In genomic region chr5:121948302-121949049, GRCm38 (mm10) we compare ENCODE assay signal across 8 mouse cellular contexts.
A peak's percentile ranks its signal among the peaks of the same experiment; 100 is the strongest.
DNase-seq lines count a peak whose midpoint lies in the region; ATAC-seq and TF ChIP-seq lines count a peak whose summit lies in the region.

No protein-coding gene starts in this region.

- H3K4me3 ChIP-seq in ES-E14 (ENCODE audit: insufficient read depth in 1 of 2, low read depth in 1 of 2, low read length in 2 of 2, poor library complexity in 1 of 2, severe bottlenecking in 1 of 2): peak overlapping the region; percentile 41 to 51
- H3K4me3 ChIP-seq in embryonic facial prominence, embryonic 15.5 days (replicated peaks): peak overlapping the region; percentile 32
- peak overlapping the region; percentile 44 for H3K4me3 ChIP-seq in hindbrain, embryonic 10.5 days
- H3K4me3 ChIP-seq in limb, embryonic 10.5 days: peak overlapping the region; percentile 48
- peak overlapping the region; percentile 20 for H3K4me3 ChIP-seq in midbrain, embryonic 15.5 days
- H3K4me3 ChIP-seq in thymus, adult 2 months (ENCODE audit: control insufficient read depth, insufficient read depth, low read length): no peak overlapping the region

- WGBS in embryonic facial prominence, embryonic 15.5 days: 3% methylated on average over 44 of the region's 44 CpGs
- WGBS in hindbrain, embryonic 10.5 days: 9% methylated on average over 44 of the region's 44 CpGs
- WGBS in limb, embryonic 10.5 days: 3% methylated on average over 44 of the region's 44 CpGs
- WGBS in midbrain, embryonic 15.5 days: 2% methylated on average over 44 of the region's 44 CpGs
- WGBS in thymus, adult 2 months: 17% methylated on average over 44 of the region's 44 CpGs

- H3K27ac ChIP-seq in ES-E14 (ENCODE audit: insufficient read depth, low read depth, low read length, poor library complexity, severe bottlenecking): no peak overlapping the region
- no peak overlapping the region for H3K27ac ChIP-seq in embryonic facial prominence, embryonic 15.5 days (replicated peaks)
- peak overlapping the region; percentile 72 for H3K27ac ChIP-seq in hindbrain, embryonic 10.5 days
- H3K27ac ChIP-seq in limb, embryonic 10.5 days: peak overlapping the region; percentile 76
- peak overlapping the region; percentile 77 for H3K27ac ChIP-seq in midbrain, embryonic 15.5 days
- no peak overlapping the region for H3K27ac ChIP-seq in thymus, adult 2 months (ENCODE audit: control insufficient read depth, insufficient read depth, low read length)

- no peak for TF ChIP-seq CTCF in thymus, adult 2 months (IDR thresholded peaks at IDR 0.05; ENCODE audit: borderline replicate concordance, control insufficient read depth, extremely low read depth, insufficient read depth, low read length, poor library complexity)

- peaks cover 2 to 3% of the 10 kb centered on the region in 2 experiments; a peak in 1 of 4 replicates for H3K4me1 ChIP-seq in ES-E14 (ENCODE audit: control insufficient read depth in 2 of 2, insufficient read depth in 2 of 2, low read length in 2 of 2, poor library complexity in 1 of 2)
- peaks cover 15% of the 10 kb centered on the region for H3K4me1 ChIP-seq in embryonic facial prominence, embryonic 15.5 days
- peaks cover 45% of the 10 kb centered on the region for H3K4me1 ChIP-seq in hindbrain, embryonic 10.5 days (replicated peaks)
- peaks cover 51% of the 10 kb centered on the region for H3K4me1 ChIP-seq in limb, embryonic 10.5 days
- H3K4me1 ChIP-seq in midbrain, embryonic 15.5 days: peaks cover 34% of the 10 kb centered on the region
- peaks cover 5% of the 10 kb centered on the region for H3K4me1 ChIP-seq in thymus, adult 2 months (replicated peaks; ENCODE audit: control insufficient read depth, insufficient read depth, low read length)

- TF ChIP-seq POLR2A in thymus, adult 2 months (IDR thresholded peaks at IDR 0.05; ENCODE audit: control insufficient read depth, extremely low read depth, insufficient read depth, low read length, poor library complexity): no peak

- peaks cover 11% of the 10 kb centered on the region; the same call in 1 of the 2 replicates for H3K27me3 ChIP-seq in embryonic facial prominence, embryonic 15.5 days
- peaks cover 25% of the 10 kb centered on the region for H3K27me3 ChIP-seq in hindbrain, embryonic 10.5 days (ENCODE audit: insufficient read depth, poor library complexity, severe bottlenecking)
- H3K27me3 ChIP-seq in limb, embryonic 10.5 days (ENCODE audit: low read depth, poor library complexity, severe bottlenecking): peaks cover 27% of the 10 kb centered on the region; the same call in 1 of the 2 replicates
- no peaks in the 10 kb centered on the region for H3K27me3 ChIP-seq in midbrain, embryonic 15.5 days (replicated peaks)
- H3K27me3 ChIP-seq in thymus, adult 2 months (ENCODE audit: control insufficient read depth, insufficient read depth, low read length): peaks cover 5% of the 10 kb centered on the region; the same call in 1 of the 2 replicates

- H3K4me2 ChIP-seq in embryonic facial prominence, embryonic 15.5 days (replicated peaks): peak overlapping the region; percentile 52
- H3K4me2 ChIP-seq in midbrain, embryonic 15.5 days: peak overlapping the region; percentile 47

- H3K9ac ChIP-seq in ES-E14 (ENCODE audit: insufficient read depth, low read depth, low read length, poor library complexity, severe bottlenecking): peak overlapping the region; percentile 30; the same call in 1 of the 2 replicates
- H3K9ac ChIP-seq in embryonic facial prominence, embryonic 15.5 days: peak overlapping the region; percentile 19; the same call in 1 of the 2 replicates
- peak overlapping the region; percentile 36 for H3K9ac ChIP-seq in midbrain, embryonic 15.5 days

- ATAC-seq in embryonic facial prominence, embryonic 15.5 days (ENCODE audit: insufficient number of reproducible peaks, low FRiP score, low TSS enrichment, low read depth): peak; percentile 75; the same call in 1 of the 2 replicates
- peak; percentile 72 for ATAC-seq in midbrain, embryonic 15.5 days (replicated peaks)
- no peak for ATAC-seq in megakaryocyte progenitor cell, adult 5-6 weeks (replicated peaks; ENCODE audit: poor library complexity)

- H3K9me3 ChIP-seq in ES-E14 (ENCODE audit: control insufficient read depth, insufficient read depth, low read depth, low read length): no peaks in the 10 kb centered on the region
- H3K9me3 ChIP-seq in embryonic facial prominence, embryonic 15.5 days (replicated peaks): no peaks in the 10 kb centered on the region
- no peaks in the 10 kb centered on the region for H3K9me3 ChIP-seq in hindbrain, embryonic 10.5 days
- no peaks in the 10 kb centered on the region for H3K9me3 ChIP-seq in limb, embryonic 10.5 days (replicated peaks)
- no peaks in the 10 kb centered on the region for H3K9me3 ChIP-seq in midbrain, embryonic 15.5 days

- no peak for DNase-seq in ES-E14 (ENCODE audit: low read depth, low spot score)
- peak; percentile 76 for DNase-seq in adrenal gland, postnatal 10 days
- peak; percentile 76 for DNase-seq in hindbrain, embryonic 10.5 days (ENCODE audit: low spot score)
- peak; percentile 88 for DNase-seq in limb, embryonic 10.5 days (ENCODE audit: low spot score)
- DNase-seq in thymus, adult 2 months: no peak

- H3K36me3 ChIP-seq in ES-E14 (ENCODE audit: control insufficient read depth, insufficient read depth, low read length, poor library complexity, severe bottlenecking): no peaks in the 10 kb centered on the region
- H3K36me3 ChIP-seq in embryonic facial prominence, embryonic 15.5 days: no peaks in the 10 kb centered on the region
- no peaks in the 10 kb centered on the region for H3K36me3 ChIP-seq in hindbrain, embryonic 10.5 days
- H3K36me3 ChIP-seq in limb, embryonic 10.5 days: no peaks in the 10 kb centered on the region
- no peaks in the 10 kb centered on the region for H3K36me3 ChIP-seq in midbrain, embryonic 15.5 days (replicated peaks)
- H3K36me3 ChIP-seq in thymus, adult 2 months (ENCODE audit: control insufficient read depth, insufficient read depth, low read length): no peaks in the 10 kb centered on the region

- in situ Hi-C loops in ES-E14 (cut with MboI; ENCODE audit: low sequenced_read_pairs in 2 of 2, unreplicated experiment in 2 of 2): loop anchor here in 1 of 2 experiments (10.0 kb wide), 1 partner anchor 106 kb away; the partner anchor contains the start of gene Cux2

TF ChIP-seq in ES-E14, 5 proteins besides CTCF, POLR2A, EP300 and RAD21:
- TF ChIP-seq ZNF384 (IDR thresholded peaks at IDR 0.05; ENCODE audit: low read depth, low read length) (no peak), MAFK (IDR thresholded peaks at IDR 0.05; ENCODE audit: insufficient read depth, low read depth, low read length) (no peak), CHD2 (IDR thresholded peaks at IDR 0.05; ENCODE audit: low read depth, low read length) (no peak), ZC3H11A (IDR thresholded peaks at IDR 0.05; ENCODE audit: borderline replicate concordance, low read depth, low read length) (no peak), HCFC1 (IDR thresholded peaks at IDR 0.05; ENCODE audit: borderline replicate concordance, insufficient read depth, low read length) (no peak)

Comparison
In these comparisons a context has a peak if more than half of its experiments do, and no peak if none do; other contexts are left out.
1. DNase-seq: peak in adrenal gland, postnatal 10 days (single experiment), hindbrain, embryonic 10.5 days (single experiment) and limb, embryonic 10.5 days (single experiment); none in ES-E14 (single experiment) and thymus, adult 2 months (single experiment).
2. H3K27ac ChIP-seq: peak in hindbrain, embryonic 10.5 days (single experiment), limb, embryonic 10.5 days (single experiment) and midbrain, embryonic 15.5 days (single experiment); none in ES-E14 (single experiment), embryonic facial prominence, embryonic 15.5 days (single experiment) and thymus, adult 2 months (single experiment).
3. Peak in every context shown above with its lines, with median percentiles within 50 percentile points of each other: H3K9ac ChIP-seq.